Mouse (Mus musculus) natural killer cell, adult 2 months (primary cell): Measurements from ENCODE around the gene Vsig10.

Experiments
- DNase-seq, 2 experiments: peaks; one replicate each; pipeline ENCODE4 v3.0.0; 2022; ENCODE audit warnings: low spot score in 2 of 2

The Vsig10 gene

DNA sequence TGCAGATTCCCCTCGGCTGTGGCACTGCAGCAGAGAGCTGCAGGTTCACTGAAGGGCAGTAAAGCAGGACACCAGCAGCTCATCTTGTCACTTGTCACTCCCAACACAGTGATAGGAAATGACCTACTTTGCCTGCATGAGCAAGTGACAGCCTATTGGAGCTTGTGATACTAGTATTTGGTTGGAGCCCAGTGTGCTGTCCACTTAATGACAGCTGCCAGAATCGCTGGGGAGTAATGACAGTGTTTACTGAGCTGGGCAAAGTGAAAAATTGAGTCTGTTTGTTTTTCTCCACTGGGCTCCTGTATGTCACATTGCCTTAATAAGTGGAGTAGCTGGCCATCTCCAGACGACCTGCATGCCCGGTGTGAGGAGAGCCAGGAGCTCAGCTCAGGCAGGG lies 61.3 kb downstream of the Vsig10 start:
- DNase-seq: no peak

DNA sequence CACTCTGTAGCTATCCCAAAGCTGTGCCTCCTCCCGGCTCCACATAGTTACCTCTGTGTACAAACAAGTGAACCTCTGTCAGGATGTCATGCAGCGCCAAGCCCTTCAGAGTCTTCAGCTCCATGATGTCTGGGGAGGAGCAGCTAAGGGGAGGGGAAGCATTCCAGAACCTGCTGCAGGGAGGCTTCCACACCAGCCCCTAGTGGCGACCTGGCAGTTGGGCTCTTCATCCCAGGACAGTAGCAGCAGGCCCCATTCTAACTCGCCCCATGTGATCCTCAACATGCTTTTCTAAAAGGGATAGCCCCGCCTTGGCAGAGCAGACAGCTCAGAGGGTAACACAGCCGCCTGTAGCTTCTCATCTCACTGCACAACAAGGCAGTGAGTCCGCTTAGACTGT lies 62.9 kb downstream of the Vsig10 start:
- no peak for DNase-seq

DNA sequence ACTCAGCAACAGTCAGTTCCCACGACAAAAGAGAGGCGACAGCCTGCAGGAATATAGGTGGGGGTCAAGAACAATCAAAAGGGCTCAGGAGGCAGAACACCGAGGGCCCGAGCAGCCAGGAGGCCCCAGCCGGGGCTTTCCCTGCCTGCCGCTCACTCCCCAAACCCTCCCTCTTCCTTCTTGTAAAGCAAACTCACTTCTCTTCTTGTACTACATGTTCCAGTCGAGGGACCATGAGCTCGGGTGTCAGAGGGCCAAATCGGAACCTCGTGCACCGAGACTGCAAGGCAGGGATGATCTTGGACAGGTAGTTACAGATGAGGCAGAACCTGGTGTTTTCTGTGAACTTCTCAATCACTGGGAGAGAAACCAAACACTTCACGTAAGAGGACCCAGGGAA lies 64.3 kb downstream of the Vsig10 start:
- DNase-seq: no peak

DNA sequence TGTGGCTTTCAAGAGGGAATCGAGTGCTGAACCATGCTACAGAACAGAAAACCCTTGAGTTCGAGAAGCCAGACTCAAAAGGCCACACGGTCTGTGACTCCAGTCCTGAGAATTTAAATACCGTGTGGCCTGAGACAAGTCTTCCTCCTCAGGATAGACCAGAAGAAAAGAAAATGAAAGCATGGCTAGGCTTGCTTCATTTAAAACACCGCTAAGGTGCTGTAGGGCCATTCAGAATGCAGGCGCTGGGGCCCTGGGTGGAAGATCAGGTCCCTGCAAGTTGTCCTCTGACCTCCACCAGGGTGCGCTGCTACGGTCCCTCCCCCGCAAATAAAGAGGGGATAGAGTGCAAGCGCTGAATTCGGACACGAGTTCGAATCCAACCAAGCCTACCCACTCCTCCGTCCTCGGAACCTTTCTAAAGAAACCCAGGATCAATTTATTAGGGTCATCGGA lies 69.4 kb downstream of the Vsig10 start:
- peak; percentile 61 to 66 for DNase-seq

DNA sequence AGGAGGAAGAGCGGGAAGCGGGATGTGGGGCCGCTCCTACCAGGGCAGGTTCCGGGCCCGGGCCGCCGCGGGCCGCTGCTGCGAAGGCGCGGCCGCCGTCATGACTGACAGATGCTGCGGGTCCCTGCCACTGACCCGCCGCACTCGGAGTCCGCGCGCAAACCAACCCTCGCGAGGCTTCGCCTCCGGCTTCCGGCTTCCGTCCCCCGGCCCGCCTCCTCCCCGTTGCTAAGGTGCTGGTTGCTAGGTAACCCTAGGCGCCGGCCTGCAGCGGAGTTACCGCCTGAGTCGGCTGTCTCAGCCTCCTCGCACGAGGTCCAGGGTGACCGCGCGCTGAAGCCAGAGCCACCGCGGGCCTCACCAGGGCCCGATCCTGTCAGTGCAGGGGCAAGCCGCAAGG lies 70.0 kb downstream of the Vsig10 start, which contains the start of gene Rfc5:
Gene Rfc5, minus strand, starts transcription at position 171 of the 400 bp plus-strand sequence.
- peak; percentile 95 for DNase-seq

DNA sequence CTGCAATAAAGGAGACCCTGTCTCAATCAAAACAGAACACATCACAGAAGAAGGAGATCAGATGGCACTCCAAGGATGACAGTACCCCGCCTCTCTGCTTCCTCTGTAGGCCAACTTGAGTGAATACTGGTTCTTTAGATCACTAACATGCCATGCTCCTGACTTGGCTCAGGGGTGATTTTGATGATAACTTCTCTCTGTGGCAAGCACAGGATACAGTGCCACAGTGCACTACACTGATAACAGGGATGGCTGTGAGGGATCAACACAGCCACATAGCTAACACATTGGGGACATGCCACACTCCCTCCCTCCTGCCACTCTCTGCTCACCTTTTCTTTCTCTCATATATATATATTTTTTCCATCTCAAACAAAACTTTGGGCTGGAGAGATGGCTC lies 72.0 kb downstream of the Vsig10 start:
- no peak for DNase-seq

DNA sequence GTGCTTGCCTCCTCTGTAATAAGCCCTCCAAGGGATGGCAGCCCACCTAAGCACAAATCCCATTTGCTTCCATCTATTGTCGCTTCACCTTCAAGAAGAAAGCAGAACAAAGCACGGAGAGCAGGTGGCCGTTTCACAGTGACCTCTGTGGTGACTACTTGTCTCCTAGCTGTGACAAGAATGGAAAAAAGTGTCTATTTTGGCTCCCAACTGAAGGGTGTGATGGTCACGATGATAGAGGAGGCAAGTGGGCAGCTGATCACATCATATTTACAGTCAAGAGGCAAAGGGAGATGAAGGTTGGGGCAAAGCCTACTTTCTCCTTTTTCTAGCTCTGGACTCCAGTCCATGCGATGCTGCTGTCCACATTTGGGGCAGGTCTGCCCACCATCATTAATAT lies 77.0 kb downstream of the Vsig10 start:
- no peak for DNase-seq

DNA sequence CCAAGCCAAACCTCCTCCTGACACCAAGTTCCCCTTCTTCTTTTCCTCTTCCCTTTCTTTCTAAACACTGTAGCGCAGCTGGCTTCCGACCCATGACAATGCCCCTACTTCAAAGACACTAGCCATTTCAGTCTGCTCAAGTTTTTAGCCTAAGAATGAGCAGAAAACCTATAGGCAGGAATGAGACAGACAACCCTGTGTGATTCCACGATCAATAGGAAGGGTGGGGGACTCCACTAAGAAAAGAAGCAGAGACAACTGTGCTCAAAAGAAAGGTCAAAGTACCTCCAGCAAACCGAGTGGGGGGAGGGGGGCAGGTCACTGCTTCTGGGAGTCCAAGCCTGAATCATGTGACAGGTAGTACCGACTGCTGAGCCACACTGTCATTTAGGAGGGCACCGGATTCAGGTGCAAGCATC lies 77.7 kb downstream of the Vsig10 start:
- no peak for DNase-seq

DNA sequence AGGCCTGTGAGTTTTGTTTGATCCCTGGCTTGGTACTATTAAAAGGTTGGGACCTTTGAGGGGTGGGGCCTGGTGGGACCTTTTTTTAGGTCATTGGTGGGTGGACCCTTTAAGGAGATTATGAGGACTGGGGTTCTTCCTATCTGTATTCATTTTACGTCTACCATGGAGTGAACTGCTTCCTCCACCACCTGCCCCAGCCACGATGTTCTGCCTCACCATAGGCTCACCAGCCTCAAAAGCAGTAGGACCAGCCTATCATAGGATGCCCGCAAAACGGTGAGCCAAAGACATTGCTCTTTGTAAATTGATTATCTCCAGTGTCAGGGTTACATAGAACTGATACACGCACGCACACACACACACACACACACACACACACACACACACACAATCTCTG lies 78.5 kb downstream of the Vsig10 start:
- DNase-seq: no peak

DNA sequence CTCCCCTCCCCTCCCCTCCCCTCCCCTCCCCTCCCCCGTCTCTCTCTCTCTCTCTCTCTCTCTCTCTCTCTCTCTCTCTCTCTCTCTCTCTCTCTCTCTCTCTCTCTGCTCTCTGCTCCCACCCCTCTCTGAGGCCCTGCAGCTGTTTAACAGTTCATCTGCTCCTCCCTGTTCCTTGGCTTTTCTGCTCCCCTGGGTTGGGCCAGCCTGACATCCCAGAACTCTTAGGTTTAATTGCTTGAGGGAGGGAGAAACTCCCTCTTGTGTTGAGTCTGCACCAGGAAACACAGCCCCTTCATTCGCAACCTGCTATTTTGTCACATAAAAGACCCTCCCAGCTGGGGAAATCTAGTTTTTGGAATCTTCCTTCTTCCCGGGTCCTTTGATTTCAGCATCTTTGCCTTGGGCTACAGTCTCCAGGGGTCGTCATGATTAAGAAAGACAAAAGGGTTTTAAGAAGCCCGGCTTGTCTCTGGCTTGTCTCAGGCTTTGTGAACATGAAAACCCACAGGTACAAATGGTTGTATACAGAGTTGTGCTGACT lies 79.2 kb downstream of the Vsig10 start:
- DNase-seq: no peak

DNA sequence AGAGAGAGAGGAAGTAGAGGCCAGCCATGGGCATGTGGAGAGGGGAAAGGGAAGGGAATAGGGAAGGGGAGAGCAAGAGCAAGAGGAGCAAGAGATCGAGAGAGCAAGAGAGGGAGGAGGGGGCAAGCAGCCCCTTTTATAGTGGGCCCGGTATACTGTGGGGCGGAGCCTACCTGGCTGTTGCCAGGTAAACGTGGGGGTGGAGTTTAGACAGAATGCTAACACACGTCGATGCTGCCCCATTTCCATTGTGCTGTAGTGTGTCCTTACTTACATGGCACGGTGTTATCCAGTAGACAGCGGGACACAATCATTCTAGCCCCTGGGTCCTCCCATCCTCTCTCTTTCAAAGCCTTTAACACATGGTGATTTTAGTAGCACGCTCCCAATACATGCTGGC lies 80.4 kb downstream of the Vsig10 start:
- no peak for DNase-seq

DNA sequence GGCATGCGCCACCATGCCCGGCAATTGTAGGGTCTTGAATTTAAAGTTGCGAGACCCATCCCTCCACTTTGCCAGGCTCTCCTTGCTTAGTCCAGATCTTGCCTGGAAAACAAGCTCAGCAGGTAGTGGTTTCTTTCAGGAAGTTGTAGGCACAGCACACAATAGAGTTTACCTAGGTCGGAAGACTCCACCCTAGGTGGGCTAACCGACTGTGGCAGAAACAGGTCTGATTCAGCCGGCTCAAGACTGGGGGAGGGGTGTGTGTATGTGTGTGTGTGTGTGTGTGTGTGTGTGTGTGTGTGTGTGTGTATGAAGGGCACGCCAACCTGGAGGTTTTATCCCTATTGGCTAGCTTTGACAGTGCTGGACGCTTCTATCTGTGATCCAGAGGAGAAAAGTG lies 84.7 kb downstream of the Vsig10 start:
- DNase-seq: no peak
